Mouse (Mus musculus): ENCODE data around the gene Opn3. TPM values are rescaled to one million over a fixed set of nuclear protein-coding genes. Genes with fewer than 3 reads are reported as not detected.

The Opn3 gene
- polyA plus RNA-seq, 1 experiment from 2014 or later, result 9.3 TPM

Other genes with a start within 250 kb of the Opn3 start
- gene Rgs7, start 200.3 kb downstream of the Opn3 start, polyA plus RNA-seq (2015; fragmentation: Nextera tagmentation; extraction: Ambion mirVana), result 0.59 and 0.76 TPM in 2 replicates
- gene Kmo, start 72.4 kb downstream of the Opn3 start, polyA plus RNA-seq (2015; fragmentation: Nextera tagmentation; extraction: Ambion mirVana), result 0.16 and 0.22 TPM in 2 replicates
- gene Fh1, start 67.1 kb downstream of the Opn3 start, polyA plus RNA-seq (2015; fragmentation: Nextera tagmentation; extraction: Ambion mirVana), result 142 and 160 TPM in 2 replicates
- gene Chml, start 125 bp upstream of the Opn3 start, polyA plus RNA-seq (2015; fragmentation: Nextera tagmentation; extraction: Ambion mirVana), result 3.0 and 3.6 TPM in 2 replicates
- not detected in 2 replicates for gene Wdr64, start 5.8 kb upstream of the Opn3 start, polyA plus RNA-seq (2015; fragmentation: Nextera tagmentation; extraction: Ambion mirVana)
- 74.5 and 79.3 TPM in 2 replicates for gene Exo1, start 187.8 kb upstream of the Opn3 start, polyA plus RNA-seq (2015; fragmentation: Nextera tagmentation; extraction: Ambion mirVana)
- not detected in 2 replicates for gene Gm38100, start 227.6 kb upstream of the Opn3 start, polyA plus RNA-seq (2015; fragmentation: Nextera tagmentation; extraction: Ambion mirVana)

Measured in kidney, embryonic 16.5 days (tissue).